Mouse (Mus musculus) liver, embryonic 16.5 days (tissue): Measurements from ENCODE around the gene Nkd1. TPM values are rescaled to one million over a fixed set of nuclear protein-coding genes. Genes with fewer than 3 reads are reported as not detected.

ENCODE experiments used
- ATAC-seq: fragments of 200-750 bp; cut with Nextera tagmentation; 2 replicates; pipeline ENCODE4 v1.8.0; 2017; ENCODE audit warnings: low read depth, mild to moderate bottlenecking, moderate number of reproducible peaks, moderate library complexity
- H3K27ac ChIP-seq: fragments of 300-500 bp; sonication (generic); 2 replicates; pipeline ENCODE4 v1.5.1; 2014; ENCODE audit warnings: mild to moderate bottlenecking, low read length
- H3K27me3 ChIP-seq: fragments of 300-500 bp; sonication (generic); 2 replicates; pipeline ENCODE4 v1.6.1; 2014; ENCODE audit warnings: low read depth, low read length, mixed read lengths; ENCODE audit not compliant: control insufficient read depth, insufficient read depth
- H3K36me3 ChIP-seq: fragments of 300-500 bp; sonication (generic); 2 replicates; pipeline ENCODE4 v1.6.1; 2014; ENCODE audit warnings: mild to moderate bottlenecking; ENCODE audit not compliant: control insufficient read depth, insufficient read depth
- H3K4me1 ChIP-seq: fragments of 300-500 bp; sonication (generic); 2 replicates; pipeline ENCODE4 v1.6.1; 2014; ENCODE audit warnings: low read depth, low read length, mixed read lengths; ENCODE audit not compliant: control insufficient read depth
- H3K4me2 ChIP-seq: fragments of 300-500 bp; sonication (generic); 2 replicates; pipeline ENCODE4 v1.6.1; 2014; ENCODE audit warnings: low read depth, low read length, mixed read lengths
- H3K4me3 ChIP-seq: fragments of 300-500 bp; sonication (generic); 2 replicates; pipeline ENCODE4 v1.5.1; 2014; ENCODE audit warnings: low read depth, mild to moderate bottlenecking, low read length
- H3K9ac ChIP-seq: fragments of 300-500 bp; sonication (generic); 2 replicates; pipeline ENCODE4 v1.6.1; 2014; ENCODE audit warnings: low read depth, low read length
- H3K9me3 ChIP-seq: fragments of 300-500 bp; sonication (generic); replicated peaks from 2 replicates; pipeline ENCODE4 v1.6.1; 2016; ENCODE audit warnings: low read length; ENCODE audit not compliant: control insufficient read depth
- WGBS: fragments of 180-500 bp; shearing (Covaris S2); extraction: QIAGEN DNeasy Blood & Tissue Kit; methylation state at CpG from one replicate; pipeline ENCODE4 v1.1.7; 2014; ENCODE audit not compliant: insufficient replicate concordance; 5-methylcytosine and 5-hydroxymethylcytosine counted together
- polyA plus RNA-seq: library from polyadenylated mRNA; unstranded; fragments of >200 nt; fragmentation: Nextera tagmentation; extraction: Ambion mirVana; gene quantifications from 2 replicates; pipeline ENCODE4 v1.2.1, GENCODE M21; 2015

Nkd1 gene
- polyA plus RNA-seq, 1 experiment from 2014 or later, result 1.9 TPM

DNA sequence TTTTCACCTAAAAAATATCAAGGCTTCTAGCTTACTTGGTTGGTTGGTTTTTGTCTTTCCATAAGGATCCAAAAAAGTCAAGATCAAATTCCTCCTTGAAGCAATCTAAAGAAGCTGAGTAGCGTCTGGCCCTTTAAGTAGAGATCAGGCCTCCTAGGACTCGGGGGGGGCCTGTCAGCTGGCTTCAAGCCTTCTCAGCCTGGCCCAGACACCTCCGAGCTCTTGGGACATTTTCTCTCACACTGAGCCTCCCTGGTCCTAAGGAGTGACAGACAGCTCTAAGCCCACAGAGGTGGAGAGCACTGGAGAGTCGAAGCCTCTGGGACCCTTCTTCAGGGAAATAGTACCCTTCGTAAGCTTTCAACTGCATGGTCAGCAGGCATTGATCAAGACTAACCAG is 77.4 kb downstream of the Nkd1 start:
- no peak for ATAC-seq
- Histone ChIP-seq H3K4me3 (no peak overlapping the region), H3K36me3 (no peaks in the 10 kb centered on the region), H3K27me3 (no peaks in the 10 kb centered on the region), H3K9ac (no peak overlapping the region), H3K4me1 (no peaks in the 10 kb centered on the region), H3K9me3 (no peaks in the 10 kb centered on the region), H3K27ac (no peak overlapping the region), H3K4me2 (no peak overlapping the region)
- WGBS, result 53% methylated on average over 5 of the region's 5 CpGs

DNA sequence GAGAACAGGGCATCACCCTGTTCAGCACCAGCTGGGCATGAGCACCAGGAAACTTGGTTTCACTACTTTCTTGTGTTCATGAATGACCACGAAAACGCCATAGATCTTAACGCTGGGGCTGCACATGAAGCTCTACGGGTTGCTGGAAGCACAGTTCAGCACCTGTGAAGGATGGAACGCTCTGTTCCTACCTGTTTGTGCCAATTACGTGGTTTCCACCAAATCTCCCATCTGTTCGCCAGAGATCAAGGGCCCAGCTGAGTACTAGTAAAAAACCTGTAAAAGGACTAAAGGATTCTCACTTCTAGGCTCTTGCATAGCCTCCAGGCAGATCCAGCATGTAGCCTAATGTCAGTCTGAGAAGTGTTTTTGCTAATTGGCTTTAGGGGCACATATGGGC is 78.3 kb downstream of the Nkd1 start:
- no peak for ATAC-seq
- no peaks in the 10 kb centered on the region for H3K9me3 ChIP-seq

DNA sequence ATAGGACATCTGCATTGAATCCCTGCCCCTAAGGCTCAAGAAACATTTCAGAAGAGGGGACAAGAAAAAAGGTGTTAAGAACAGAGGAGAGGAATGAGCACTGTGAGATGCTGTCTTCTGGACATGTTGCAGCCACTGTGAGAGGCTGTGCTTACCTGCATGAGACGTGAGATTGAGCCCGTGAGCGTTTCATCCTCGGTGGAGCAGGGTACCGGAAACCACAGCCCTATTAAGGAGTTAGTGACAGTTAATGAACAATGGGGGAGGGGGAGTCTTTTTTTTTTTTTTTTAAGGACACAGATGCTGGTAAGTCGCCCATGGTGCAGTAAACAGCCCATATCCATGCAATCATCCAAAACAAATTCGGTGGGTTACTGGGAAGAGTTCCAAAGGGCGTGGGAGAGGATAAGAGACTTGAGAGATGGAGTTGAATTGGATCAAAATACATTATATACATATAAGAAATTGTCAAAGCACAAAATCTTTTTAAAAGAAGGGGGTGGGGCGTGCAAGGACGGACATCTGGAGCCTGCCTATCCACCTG is 82.4 kb downstream of the Nkd1 start:
- Histone ChIP-seq H3K27me3 (no peaks in the 10 kb centered on the region), H3K4me3 (no peak overlapping the region), H3K4me2 (no peak overlapping the region), H3K36me3 (no peaks in the 10 kb centered on the region), H3K9me3 (no peaks in the 10 kb centered on the region), H3K4me1 (no peaks in the 10 kb centered on the region), H3K27ac (no peak overlapping the region), H3K9ac (no peak overlapping the region)
- 14% methylated on average over 10 of the region's 10 CpGs for WGBS
- ATAC-seq, result no peak

More for the DNA sequence above, 78.3 kb downstream of the Nkd1 start:
- H3K27ac ChIP-seq, result no peak overlapping the region
- no peaks in the 10 kb centered on the region for H3K27me3 ChIP-seq
- no peaks in the 10 kb centered on the region for H3K4me1 ChIP-seq
- no peak overlapping the region for H3K9ac ChIP-seq
- no peak overlapping the region for H3K4me2 ChIP-seq
- WGBS, result 57% methylated on average over 7 of the region's 7 CpGs
- no peaks in the 10 kb centered on the region for H3K36me3 ChIP-seq
- H3K4me3 ChIP-seq, result no peak overlapping the region

- Histone ChIP-seq H3K4me1 (no peaks in the 10 kb centered on the region), H3K9ac (no peak overlapping the region), H3K4me3 (no peak overlapping the region), H3K36me3 (no peaks in the 10 kb centered on the region), H3K9me3 (no peaks in the 10 kb centered on the region), H3K27ac (no peak overlapping the region), H3K27me3 (no peaks in the 10 kb centered on the region), H3K4me2 (no peak overlapping the region)
- ATAC-seq, result no peak
- 15% methylated on average over 20 of the region's 20 CpGs for WGBS
Observed at GRCm38 (mm10) chr8:88604065-88605038, 83.2 kb downstream of the Nkd1 start.

DNA sequence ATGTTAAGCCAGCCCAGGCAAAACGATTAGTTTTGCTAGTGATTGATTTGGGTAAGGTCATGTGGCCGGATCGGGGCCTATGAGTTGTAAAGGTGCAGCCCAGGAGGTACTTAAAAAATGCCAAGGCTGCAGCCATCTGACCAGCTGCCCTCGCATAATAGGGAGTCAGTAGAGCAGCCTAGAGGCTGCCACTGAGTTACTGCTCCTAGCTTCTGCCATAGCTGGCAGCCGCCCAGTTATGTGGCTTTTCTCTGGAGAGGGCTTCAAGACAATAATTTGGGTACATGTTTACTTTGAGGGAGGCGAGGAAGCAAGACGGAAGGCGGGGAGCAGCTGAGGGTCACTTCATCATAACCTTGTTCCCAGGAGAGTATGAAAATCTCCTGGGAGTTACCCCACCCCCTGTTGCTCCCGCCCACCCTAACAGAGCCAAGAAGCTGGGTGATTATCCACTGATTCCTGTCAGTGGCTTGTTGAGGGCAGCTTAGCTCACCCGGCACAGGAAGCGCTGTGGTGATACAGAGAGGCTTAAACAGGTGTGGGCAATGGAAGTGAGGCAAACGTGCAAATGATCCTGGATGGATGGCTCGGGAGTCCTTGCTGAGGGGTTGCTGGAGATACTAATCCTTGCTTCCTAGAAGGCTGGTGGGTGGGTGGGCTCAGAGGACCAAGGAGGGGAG is 84.3 kb downstream of the Nkd1 start:
- H3K36me3 ChIP-seq, result no peaks in the 10 kb centered on the region
- no peaks in the 10 kb centered on the region for H3K4me1 ChIP-seq
- ATAC-seq, result no peak
- H3K9me3 ChIP-seq, result no peaks in the 10 kb centered on the region
- H3K4me2 ChIP-seq, result no peak overlapping the region
- no peak overlapping the region for H3K27ac ChIP-seq
- no peaks in the 10 kb centered on the region for H3K27me3 ChIP-seq
- no peak overlapping the region for H3K9ac ChIP-seq
- 48% methylated on average over 13 of the region's 13 CpGs for WGBS
- H3K4me3 ChIP-seq, result no peak overlapping the region

DNA sequence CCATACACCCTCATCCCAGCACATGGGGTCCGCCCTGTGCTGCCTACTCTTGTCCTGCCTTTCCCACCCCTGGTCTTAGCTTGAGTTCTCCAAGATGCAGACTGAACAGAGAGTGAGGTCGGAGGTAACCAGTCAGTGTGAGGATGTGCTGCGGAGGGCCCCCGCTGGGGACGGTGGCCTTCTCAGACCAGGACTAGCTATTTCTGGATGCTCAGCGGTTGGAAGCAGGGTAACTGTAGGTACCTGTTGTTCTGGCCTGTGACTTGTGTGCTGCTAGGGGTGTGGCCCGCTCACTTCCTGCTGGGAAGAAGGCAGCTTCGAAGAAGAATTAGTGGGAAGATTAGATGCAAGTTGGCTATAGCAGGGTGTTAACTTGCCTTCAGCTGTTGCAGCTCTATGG is 87.9 kb downstream of the Nkd1 start:
- ATAC-seq, result no peak
- Histone ChIP-seq H3K27ac (no peak overlapping the region), H3K27me3 (no peaks in the 10 kb centered on the region), H3K36me3 (no peaks in the 10 kb centered on the region), H3K9me3 (no peaks in the 10 kb centered on the region), H3K4me1 (no peaks in the 10 kb centered on the region), H3K9ac (no peak overlapping the region), H3K4me3 (no peak overlapping the region), H3K4me2 (no peak overlapping the region)
- WGBS, result 60% methylated on average over 8 of the region's 8 CpGs

- no peak overlapping the region for H3K9ac ChIP-seq
- no peak for ATAC-seq
- H3K9me3 ChIP-seq, result no peaks in the 10 kb centered on the region
- no peaks in the 10 kb centered on the region for H3K27me3 ChIP-seq
- H3K4me3 ChIP-seq, result no peak overlapping the region
- 49% methylated on average over 6 of the region's 6 CpGs for WGBS
- no peaks in the 10 kb centered on the region for H3K36me3 ChIP-seq
- no peak overlapping the region for H3K27ac ChIP-seq
- no peak overlapping the region for H3K4me2 ChIP-seq
- H3K4me1 ChIP-seq, result no peaks in the 10 kb centered on the region
Observed at GRCm38 (mm10) chr8:88610271-88610670, 89.1 kb downstream of the Nkd1 start.

DNA sequence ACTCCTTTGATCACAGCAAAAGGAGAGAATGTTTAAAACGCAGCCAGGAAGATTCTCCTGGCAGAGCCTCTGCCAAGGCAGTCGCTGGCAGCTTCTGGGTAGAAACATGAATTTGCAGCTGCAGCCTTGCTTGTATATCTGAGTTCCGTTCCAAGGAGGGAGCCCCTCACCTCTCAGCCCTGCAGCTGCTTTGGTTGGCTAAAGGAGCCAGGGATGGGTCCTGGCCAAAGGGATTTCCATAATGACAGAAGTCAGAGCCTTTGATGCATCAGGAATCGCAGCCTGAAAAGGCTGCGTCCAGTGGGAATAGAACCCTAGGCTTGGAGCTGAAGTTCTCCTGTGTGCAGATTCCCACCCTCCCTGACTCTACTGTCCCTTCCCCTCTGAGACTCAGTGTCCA is 93.8 kb downstream of the Nkd1 start:
- WGBS, result 53% methylated on average over 5 of the region's 5 CpGs
- Histone ChIP-seq H3K9ac (no peak overlapping the region), H3K36me3 (no peaks in the 10 kb centered on the region), H3K27ac (no peak overlapping the region), H3K4me2 (no peak overlapping the region), H3K9me3 (no peaks in the 10 kb centered on the region), H3K4me3 (no peak overlapping the region), H3K4me1 (no peaks in the 10 kb centered on the region), H3K27me3 (no peaks in the 10 kb centered on the region)
- ATAC-seq, result no peak

GRCm38 (mm10) chr8:88618612-88619011 is 97.5 kb downstream of the Nkd1 start:
- ATAC-seq, result no peak
- Histone ChIP-seq H3K4me2 (no peak overlapping the region), H3K4me1 (no peaks in the 10 kb centered on the region), H3K4me3 (no peak overlapping the region), H3K36me3 (no peaks in the 10 kb centered on the region), H3K9me3 (no peaks in the 10 kb centered on the region), H3K9ac (no peak overlapping the region), H3K27ac (no peak overlapping the region), H3K27me3 (no peaks in the 10 kb centered on the region)
- WGBS, result 21% methylated on average over 5 of the region's 5 CpGs
